Mouse (Mus musculus) G1E (cell line): ENCODE measurements around the gene Arid3a.

Experiments used
- CTCF ChIP-seq: IDR thresholded peaks from 2 replicates; pipeline ENCODE4 v1.5.1; 2012; ENCODE audit warnings: low read depth, low read length, inconsistent platforms, mixed read lengths
- POLR2AphosphoS5 ChIP-seq: IDR thresholded peaks from 2 replicates; pipeline ENCODE4 v1.6.1; 2012; ENCODE audit warnings: low read depth, low read length, inconsistent platforms; ENCODE audit not compliant: insufficient replicate concordance

- no peak for TF ChIP-seq POLR2AphosphoS5
- TF ChIP-seq CTCF, result no peak
These were observed 49.1 kb upstream of the Arid3a start for GRCm38 (mm10) chr10:79877757-79878156.
